Mouse (Mus musculus) adipocyte (in vitro differentiated cells): ENCODE data around the gene C3ar1.

Experiments used
- DNase-seq: peaks from one replicate; pipeline ENCODE4 v3.0.0-alpha.2; 2016; ENCODE audit warnings: low spot score

C3ar1 gene

DNA sequence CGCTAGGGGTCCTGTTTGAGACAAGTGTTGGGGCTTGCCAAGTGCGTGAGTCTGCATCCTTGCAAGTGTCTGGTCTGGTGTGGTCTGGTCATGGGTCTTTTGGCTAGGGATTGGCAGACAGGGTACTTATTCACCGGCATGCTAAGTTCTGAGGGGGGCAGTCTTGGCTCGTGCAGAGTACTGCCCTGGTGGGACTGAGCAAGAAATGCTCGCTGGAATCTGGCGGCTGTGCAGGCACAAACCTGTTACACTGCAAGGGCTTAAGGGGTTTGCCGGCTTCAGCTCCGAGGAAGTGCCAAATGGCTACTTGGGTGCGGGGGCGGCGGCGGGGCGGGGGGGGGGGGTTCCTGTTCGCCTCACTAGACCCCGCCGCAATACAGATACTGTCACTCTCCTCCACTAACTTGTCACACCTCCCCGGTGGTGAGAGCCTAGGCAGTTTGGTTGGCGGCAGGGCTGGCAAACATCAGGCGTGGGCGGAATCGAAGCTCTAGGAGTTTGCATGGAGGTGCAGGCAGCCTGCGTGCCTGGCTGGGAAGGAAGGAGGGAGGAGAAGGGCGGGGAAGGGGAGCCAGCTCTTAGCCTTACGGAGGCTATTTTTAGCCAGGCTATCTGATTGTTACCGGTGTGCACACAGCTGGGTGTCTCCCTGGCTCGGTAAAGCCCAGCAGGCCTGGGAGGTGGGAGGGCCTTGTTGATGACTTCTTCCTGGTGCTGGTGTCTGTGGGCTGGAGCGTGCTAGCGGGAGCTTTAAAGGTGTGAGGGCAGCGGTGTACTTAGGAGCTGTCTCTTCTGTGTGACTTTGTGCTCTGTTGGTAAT is 29.8 kb downstream of the C3ar1 start:
- DNase-seq: peak; percentile 67

GRCm38 (mm10) chr6:122825166-122825565 is 30.8 kb downstream of the C3ar1 start:
- no peak for DNase-seq

GRCm38 (mm10) chr6:122824086-122824485 is 31.9 kb downstream of the C3ar1 start:
- peak; percentile 73 for DNase-seq

- DNase-seq: no peak
Observed at GRCm38 (mm10) chr6:122821822-122822221, 34.1 kb downstream of the C3ar1 start.

DNA sequence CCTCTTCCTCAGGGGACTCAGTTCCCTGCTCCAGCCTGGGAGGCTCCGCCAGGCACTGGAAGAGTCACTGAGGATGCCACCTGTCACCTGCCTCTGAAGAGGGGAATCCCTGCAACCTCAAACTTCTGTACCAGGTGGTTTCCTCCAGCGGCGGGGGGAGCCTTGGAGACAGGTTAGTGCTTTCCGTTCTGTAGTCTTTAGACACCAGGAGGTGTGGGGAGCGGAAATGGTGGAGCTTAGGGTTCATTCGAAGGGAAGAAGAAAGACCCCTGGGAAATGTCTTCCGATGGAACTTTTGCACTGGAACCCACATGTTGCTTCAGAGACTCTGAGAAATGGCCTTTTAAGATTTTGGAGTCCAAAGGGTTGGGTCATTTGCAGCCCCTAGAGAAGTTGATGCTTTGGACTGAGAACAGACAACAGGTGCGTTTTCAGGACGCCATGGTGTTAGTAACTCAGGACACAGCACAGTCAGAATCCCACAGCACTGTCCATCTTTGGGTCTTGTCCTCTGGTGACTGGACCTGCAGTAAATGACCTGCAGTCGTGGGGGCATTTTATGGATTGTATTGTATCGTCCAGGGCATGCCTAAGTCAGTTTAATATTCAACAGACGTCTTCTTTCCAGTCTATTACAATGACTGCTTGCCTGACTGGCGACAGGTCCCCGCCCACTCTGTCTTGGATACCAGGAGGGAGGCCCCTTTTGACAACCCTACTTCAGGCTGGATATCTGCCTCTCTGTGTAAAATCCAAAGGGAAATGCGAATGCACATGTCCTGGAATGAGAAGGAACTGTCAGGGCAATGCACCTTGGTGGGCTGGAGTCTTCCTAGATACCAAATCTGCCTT is 34.9 kb downstream of the C3ar1 start:
- DNase-seq: no peak

DNA sequence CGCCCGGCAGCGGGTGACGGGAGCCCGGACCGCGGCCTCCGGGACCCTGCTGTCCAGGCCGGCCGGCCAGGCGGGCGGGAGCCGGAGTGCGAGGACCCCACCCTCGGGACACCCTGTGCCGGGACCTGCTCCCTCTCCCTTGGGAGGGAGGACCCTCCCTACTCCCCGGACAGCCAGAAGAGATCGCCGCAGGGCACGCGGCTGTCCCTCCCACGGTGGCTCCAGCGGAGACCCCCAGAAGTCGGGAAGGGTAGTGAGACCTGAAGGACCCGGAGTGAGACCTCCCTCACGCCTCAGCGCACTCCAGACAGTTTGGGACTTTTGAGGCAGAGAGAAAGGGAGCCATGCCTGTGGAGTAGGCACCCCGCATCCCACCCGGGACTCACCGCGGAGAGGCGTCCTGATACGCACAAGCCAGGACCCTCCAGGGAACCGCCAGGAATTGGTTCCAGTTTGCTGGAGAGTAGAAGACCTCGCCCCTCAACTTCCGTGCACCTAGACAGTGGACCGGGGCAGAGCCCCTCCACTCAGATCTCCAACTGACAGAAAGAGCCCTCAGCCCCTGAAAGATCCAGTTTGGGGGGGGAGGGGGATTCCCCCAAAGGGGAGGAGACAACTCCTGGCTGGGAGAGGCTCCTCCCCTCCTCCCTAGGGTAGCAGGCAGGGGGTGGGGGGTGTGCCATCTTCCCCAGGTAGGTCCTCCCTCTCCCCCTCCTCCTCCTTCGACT is 35.7 kb downstream of the C3ar1 start:
- DNase-seq: no peak

GRCm38 (mm10) chr6:122819306-122820070 is 36.5 kb downstream of the C3ar1 start, which contains the start of gene Foxj2:
Gene Foxj2 (plus strand): TSS chr6:122819914.
- peak; percentile 72 for DNase-seq

DNA sequence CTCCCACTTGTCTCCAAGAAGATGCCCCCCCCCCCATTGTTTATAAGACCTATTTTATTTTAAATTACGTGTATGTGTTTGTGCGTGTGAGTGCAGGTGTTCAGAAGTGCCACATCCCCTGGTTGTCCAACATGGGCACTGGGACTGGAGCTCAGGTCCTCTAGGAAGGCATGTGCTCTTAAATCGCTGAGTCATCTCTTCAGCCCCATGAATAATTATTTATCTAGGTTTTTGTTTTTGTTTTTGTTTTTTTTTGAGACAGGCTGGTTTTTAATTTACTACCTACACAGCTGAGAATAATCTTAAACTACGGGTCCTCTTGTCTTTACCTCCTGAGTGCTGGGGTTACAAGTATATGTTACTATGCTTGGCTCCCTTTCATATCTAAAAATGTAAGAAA is 42.3 kb downstream of the C3ar1 start:
- DNase-seq: no peak

GRCm38 (mm10) chr6:122812716-122813115 is 43.2 kb downstream of the C3ar1 start:
- no peak for DNase-seq

- DNase-seq: peak; percentile 73
Observed at GRCm38 (mm10) chr6:122811771-122812600, 44.0 kb downstream of the C3ar1 start.

DNA sequence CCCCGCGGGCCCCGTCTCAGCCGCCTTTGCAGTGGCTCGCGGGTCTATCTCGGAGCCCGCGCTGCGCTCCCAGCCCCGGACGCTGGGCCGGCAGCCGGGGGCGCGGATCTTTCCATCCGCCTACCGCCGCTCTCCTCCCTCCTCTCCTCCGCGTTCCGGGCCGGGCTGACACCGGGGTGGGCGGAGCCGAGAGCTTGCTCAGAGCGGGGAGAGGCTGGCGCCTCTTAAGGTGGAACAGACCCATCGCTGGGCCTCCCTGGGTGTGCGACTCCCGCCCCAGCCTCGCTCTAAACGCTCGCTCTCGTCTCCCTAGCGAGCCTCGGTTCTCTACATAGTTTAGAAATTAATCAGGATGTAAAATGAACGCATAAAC is 44.7 kb downstream of the C3ar1 start:
- peak; percentile 94 for DNase-seq

DNA sequence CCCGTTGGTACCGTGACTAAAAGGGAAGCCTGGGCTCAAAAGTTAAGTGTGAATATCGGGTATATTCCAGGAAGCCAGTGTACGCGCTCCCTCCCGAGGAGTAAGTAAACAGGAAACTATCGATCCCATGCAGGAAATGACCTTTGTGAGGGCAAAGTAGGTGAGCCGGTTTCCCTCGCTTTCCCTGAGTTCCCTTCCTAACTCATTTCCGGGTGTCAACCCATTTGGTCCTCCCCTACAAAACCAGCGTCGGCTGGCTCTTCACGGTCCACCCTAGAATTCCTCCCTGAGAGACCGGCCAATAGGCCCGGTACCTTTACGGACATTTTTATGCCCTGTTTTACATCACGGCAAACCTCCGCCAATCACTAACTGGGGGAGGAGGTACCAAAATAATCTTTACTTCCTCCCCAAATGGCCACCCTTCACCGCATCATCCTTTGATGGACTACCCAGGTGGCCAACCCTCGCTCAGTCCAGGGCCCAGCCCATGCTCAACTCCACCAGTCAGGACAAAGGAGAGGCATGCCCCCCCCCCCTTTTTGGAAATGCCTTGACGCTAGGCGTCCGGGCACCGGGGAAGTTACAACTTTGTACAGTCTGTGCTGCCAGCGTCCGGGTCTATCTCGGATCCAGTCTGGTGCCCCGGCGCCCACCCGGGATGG is 45.2 kb downstream of the C3ar1 start:
- DNase-seq: peak; percentile 100

GRCm38 (mm10) chr6:122810022-122810614 is 45.8 kb downstream of the C3ar1 start:
- no peak for DNase-seq

GRCm38 (mm10) chr6:122804418-122804817 is 51.5 kb downstream of the C3ar1 start:
- DNase-seq: peak; percentile 87

- DNase-seq: no peak
Observed at GRCm38 (mm10) chr6:122801801-122802514, 54.0 kb downstream of the C3ar1 start.

- no peak for DNase-seq
Observed at GRCm38 (mm10) chr6:122801301-122801800, 54.6 kb downstream of the C3ar1 start, which contains the start of gene Slc2a3. Gene Slc2a3 (minus strand): TSS chr6:122801640.

- no peak for DNase-seq
Observed at GRCm38 (mm10) chr6:122800640-122801300, 55.2 kb downstream of the C3ar1 start.
